Mouse (Mus musculus): ENCODE measurements at regions not wholly inside any gene's neighbourhood (a gene's known extent, or its start where the extent isn't known, plus 50 kb on each side); places are given as distances from the start of the nearest gene placed in this dataset.
A peak's percentile ranks its signal among the peaks of the same experiment; 100 is the strongest.

- peak; percentile 27 to 41 for DNase-seq
Measured at GRCm38 (mm10) chr6:67113686-67114278, 76.5 kb upstream of the Gadd45a start.

DNA sequence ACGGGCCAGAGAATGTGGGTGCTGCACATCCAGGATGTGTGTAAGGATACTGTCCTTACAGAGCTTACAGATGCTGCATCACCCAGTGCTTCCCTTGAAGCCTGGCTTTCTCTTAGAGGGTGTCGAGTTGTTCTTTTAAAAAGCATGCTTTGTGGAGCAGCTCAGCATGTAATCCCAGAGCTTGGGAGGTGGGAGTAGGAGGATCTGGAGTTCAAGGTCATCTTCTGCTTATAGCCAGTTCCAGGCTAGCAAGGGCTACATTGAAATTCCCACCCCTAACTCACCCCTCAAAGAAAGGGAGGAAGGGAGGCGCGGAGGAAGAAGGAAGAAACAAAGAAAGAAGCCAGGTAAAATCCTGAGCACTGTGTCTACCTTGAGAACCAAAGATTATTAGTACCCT, 76.0 kb upstream of the Gadd45a start:
- DNase-seq = no peak

GRCm38 (mm10) chr6:67112311-67112710, 75.1 kb upstream of the Gadd45a start:
- no peak for DNase-seq

DNA sequence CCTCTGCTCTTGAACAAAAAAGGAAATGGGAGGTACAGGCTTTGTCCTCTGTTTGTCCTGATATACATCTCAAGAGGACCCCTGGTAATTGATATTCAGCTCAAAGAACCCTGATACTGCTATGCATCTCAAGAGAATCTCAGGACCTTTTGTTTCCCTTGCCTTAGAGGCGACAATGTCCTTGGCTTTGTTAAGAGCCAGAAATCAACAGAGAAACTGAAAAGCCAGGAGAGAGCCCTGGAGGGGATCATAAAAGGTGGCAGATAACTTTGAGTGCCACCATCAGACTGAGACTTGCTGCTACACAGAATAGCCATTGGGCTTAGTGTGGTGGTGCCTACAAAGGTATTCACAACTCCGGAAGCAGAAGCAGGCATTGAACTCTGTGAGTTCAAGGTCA, 74.3 kb upstream of the Gadd45a start:
- no peak for DNase-seq

DNA sequence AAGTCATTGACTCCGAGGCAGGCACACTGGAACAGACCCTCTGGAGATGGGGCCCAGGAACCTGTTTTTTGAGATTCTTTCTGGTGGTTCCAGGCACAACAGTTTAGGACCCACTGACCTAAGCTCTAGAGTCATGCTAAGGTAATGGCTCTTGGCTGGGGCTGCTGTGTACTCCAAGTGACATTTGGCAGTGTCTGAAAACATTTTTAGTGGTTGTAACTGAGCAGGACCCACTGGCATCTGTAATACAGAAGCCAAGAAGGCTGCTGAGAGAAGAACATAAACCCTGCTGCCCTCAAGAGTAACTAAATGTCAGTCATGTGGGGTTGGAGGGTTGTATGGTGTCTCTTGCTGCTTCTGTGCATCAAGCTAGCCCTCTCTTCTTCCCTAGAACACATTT, 73.1 kb upstream of the Gadd45a start:
- no peak for DNase-seq

GRCm38 (mm10) chr6:67109774-67110173, 72.5 kb upstream of the Gadd45a start:
- DNase-seq = no peak

- no peak for DNase-seq
Measured at GRCm38 (mm10) chr6:67107517-67107916, 70.3 kb upstream of the Gadd45a start.

DNA sequence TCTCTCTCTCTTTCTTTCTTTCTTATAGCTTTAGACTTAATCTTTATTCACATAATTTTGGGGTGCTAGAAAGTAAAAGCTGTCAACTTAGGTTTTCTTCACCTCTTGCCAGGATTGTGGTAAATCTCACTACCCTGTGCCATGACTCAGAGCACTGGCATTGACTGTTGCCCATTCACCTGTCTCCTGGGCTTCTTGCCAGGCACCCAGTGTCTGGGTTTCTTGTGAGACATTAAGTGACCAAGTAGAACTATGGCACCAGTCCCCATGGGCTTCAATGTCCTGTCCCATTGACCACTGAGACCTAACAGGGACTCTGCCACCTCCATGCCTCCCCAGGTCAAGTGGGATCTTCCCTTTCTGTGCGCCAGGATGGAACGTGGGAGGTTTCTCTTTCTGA, 69.2 kb upstream of the Gadd45a start:
- DNase-seq = peak in 1 of 2 experiments; percentile 24

DNA sequence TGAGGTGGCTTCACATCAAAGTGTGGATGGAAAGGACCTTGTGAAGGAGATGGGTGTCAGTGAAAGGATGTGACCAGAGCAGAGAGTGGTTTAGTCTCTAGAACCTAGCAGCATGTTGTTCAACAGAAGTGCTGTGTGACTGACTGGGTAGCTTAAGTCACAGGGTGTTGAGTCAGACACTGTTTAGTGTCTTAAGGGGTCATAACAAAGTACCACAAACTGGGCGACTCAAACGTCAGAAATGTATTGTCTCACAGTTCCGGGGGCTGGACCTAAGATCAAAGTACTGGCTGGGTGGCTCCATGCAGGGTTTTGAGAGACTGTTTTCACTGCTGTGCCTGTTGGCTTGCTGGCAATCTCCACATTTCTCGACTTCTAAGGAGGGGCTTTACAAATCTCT, 68.1 kb upstream of the Gadd45a start:
- no peak for DNase-seq

GRCm38 (mm10) chr6:67104205-67104604, 66.9 kb upstream of the Gadd45a start:
- no peak for DNase-seq

DNA sequence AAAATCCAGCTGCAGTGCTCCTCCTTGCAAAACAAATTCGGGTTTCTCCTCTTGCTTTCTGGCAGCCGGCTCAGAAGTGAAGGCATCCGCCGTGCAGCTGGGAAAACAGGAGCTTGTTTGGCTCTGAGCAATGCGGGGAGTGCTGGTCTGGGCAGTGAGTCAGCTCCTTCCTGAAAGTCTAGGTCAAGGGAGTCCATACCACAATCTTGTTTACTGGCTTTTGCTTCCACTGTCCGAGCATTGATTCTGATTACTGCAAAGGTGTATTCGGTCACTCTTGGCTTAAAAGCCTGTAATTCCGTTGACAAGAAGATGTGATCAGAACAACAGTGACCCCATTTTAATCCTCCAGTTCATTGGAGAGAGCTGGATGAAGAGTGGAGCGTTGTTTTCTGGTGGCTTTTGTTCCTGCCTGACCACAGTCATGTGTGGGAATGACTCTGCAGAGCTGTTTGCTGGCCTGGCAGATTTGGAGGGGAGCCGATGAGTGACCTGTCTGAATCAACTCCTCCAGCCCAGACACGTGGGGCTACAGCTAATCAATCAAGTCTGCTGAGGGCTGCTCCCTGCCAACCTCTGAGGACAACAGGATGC, 65.4 kb upstream of the Gadd45a start:
- DNase-seq = peak; percentile 64 to 74

- DNase-seq = peak; percentile 9 to 36
Measured at GRCm38 (mm10) chr6:67102014-67102413, 64.8 kb upstream of the Gadd45a start.

- no peak for DNase-seq
Measured at GRCm38 (mm10) chr6:67094426-67094825, 57.2 kb upstream of the Gadd45a start.

- no peak for DNase-seq
Measured at GRCm38 (mm10) chr6:67093128-67093527, 55.9 kb upstream of the Gadd45a start.

DNA sequence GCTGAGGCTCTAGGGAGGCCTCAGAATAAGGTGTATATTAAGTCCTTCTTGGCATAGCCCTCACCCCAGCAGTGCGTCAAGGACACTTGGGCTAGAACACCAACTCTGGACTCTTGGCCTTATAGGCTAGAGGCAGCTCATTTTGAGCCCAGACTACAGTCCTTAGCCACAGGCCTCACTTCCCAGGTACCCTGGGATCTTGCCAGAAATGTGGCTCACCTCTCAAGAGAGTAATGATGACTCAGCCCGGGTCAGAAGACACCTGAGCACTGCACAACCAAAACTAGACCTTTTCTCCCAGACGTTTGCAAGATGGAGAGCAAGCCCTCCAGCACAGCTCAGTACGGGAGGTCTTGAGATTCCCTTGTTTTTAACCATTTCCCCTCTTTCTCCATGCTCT, 52.9 kb upstream of the Gadd45a start:
- peak in 1 of 2 experiments; percentile 17 for DNase-seq

DNA sequence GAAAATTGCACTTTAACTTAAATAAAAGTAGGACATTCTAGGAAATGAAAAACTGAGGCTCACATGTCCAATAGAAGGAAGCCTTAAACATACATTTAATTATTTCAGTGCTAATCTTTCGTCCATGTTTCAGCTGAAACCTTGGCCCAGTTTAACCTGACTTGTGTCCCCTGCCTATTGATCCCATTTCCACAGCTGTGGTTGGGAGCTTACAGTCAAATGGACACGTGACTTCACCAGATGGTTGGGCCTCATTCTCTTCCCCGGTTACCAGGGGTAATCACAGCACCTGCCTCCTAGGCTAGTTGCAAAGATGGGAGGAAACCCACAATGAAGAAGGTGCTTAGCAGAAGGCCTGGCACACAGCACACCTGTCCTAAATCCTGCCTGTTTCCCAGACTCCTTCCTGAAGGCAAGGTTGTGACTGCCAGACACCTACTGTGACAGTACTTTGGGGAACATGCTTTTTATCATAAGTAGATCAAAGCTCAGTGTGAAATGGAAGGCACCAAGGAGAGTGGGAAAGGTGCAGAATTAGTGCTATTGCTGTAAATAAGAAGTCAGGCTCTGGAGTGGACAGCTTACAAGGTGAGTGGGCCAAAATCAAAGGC, 52.4 kb upstream of the Gadd45a start:
- no peak for DNase-seq

GRCm38 (mm10) chr6:67088741-67089455, 51.6 kb upstream of the Gadd45a start:
- DNase-seq = no peak

GRCm38 (mm10) chr6:67087837-67088440, 50.7 kb upstream of the Gadd45a start:
- no peak for DNase-seq

- no peak for DNase-seq
Measured at GRCm38 (mm10) chr6:67087393-67087792, 50.1 kb upstream of the Gadd45a start.
